Mouse (Mus musculus) heart, postnatal 36 days (tissue): ENCODE data around the gene Fam114a2. TPM values are rescaled to one million over a fixed set of nuclear protein-coding genes. Genes with fewer than 3 reads are reported as not detected.

Experiments
- DNase-seq, 2 experiments: peaks; one replicate each; pipeline ENCODE4 v3.0.0; 2021 to 2022
- intact Hi-C: fragments of 180-260 bp; cut with DNase I; formaldehyde crosslinking; loops from one replicate; pipeline ENCODE4 v1.15.1; 2025
- total RNA-seq, 2 experiments: library from RNA; stranded (reverse); gene quantifications; 2 replicates each; pipeline ENCODE4 v1.2.3; 2021

Gene Fam114a2
- total RNA-seq, 2 experiments from 2014 or later = 44.6 to 45.6 TPM

DNA sequence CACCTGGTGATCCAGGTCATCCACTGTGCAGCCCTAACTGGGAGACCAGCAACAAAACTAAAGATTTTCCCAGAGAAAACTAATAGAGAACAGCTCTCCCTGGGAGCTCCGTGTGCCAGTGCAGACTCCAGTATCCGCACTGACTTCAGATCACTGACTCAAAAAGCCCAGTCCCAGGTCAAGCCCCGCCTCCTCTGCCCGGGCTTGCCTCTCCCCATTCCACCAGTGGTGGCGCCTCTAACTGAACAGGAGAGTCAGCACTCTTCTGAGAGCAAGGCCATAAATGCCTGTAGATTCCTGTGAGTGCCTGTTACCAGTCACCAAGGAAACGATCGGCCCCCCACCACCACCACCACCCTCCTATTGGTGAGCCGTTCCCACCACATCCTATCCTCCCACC lies 53.4 kb downstream of the Fam114a2 start:
- DNase-seq = no peak
- intact Hi-C loops = loop anchor here (10.0 kb wide), 1 partner anchor 450 kb away; the partner anchor contains the start of gene Gria1

DNA sequence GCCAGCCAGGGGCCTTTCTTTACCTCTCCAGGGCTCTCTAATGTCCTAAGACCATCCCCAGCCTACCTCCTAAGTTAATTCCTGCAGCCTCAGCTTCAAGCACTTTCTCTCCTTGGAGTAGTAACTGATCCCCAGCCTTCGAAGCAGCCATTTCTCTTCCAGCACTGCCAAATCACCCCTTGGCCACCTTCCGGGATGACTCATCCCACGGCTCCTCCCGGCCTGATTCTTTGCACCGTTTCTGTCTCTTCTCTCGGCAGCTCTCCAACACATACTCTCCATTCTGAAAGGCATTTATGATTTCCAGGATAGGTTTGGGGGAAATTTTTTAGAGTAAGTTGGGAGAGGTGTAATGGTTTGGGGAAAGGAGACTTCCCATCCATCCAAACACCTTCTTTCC lies 58.7 kb downstream of the Fam114a2 start:
- DNase-seq = peak in 1 of 2 experiments; percentile 17
- intact Hi-C loops = loop anchor here (10.0 kb wide), 1 partner anchor 445 kb away; the partner anchor contains the start of gene Gria1

DNA sequence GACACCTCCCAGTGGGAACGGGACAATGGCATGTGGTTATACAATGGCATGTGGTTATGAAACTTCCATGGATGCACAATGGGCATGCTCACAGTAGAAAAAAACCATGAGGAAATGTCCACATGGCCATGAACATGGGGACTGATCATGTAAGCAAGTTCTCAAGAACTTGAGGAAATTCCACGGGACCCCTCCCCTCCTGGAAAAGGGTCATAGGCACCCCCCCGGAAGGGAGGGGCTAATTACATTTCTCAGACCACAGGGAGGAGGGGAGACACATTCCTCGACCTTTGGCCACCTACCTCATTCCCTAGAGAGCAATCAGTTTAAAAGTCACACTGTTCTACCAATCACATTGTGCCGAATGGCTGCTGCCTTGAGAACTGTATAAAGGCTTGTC lies 64.0 kb downstream of the Fam114a2 start:
- DNase-seq = no peak
- intact Hi-C loops = no loop called here

DNA sequence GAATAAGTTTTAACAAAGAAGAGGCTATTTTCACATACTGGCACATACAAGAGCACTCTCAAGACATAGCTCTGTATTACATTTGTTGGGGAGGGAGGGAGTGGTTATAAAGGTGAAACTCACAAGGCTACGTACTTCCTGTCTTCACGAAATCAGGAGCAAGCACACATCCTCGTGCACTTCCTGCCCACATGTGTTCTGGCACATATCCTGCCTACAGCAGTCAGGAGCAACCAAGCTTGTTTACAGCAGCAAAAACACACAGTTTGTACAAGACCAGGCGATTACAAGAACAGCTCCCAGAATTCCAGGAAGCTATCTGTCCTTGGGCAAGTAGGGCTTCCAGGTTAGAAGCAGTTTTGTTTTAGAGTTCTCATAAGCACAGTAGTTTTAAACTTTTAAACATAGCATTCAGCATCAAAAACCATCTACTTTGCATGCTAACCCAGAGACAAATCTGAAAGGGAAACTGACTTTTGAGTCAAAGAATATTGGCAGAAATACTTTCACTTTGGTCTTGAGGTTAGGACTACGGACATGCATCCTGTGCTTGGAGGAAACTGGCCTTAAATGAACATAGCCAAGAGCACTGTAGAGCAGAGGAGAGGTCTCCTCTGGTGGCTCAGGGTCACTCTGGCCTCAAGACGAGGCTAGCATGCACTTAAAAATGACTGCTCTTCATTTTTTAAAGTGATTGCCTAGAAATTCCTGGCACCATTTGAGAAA lies 73.0 kb downstream of the Fam114a2 start:
- no peak for DNase-seq
- intact Hi-C loops = no loop called here

DNA sequence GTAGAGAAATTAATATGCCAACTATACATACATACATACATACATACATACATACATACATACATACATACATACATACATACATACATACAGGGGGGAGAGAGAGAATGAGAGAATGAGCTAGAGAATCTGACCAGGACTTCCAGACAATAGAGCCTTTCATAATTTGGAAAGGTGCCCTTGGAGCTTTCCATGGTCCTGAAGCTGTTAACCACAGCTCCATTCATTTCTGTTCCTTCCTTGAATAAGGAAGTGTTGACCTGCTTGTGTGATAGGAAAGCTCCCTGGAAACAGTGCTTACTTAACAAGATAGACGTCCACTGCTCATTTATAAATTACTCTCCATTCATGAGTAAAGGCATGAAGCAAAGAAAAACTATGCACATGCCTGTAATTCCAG lies 84.3 kb downstream of the Fam114a2 start:
- DNase-seq = peak; percentile 17 to 18
- intact Hi-C loops = no loop called here

Other genes with a start within 250 kb of the Fam114a2 start
- gene Mfap3, start within 50 bp of the Fam114a2 start, total RNA-seq = 10 to 100 TPM; 13.3 to 16.2 TPM
- gene Galnt10, start 126.8 kb upstream of the Fam114a2 start, total RNA-seq = 1 to 10 TPM; 6.7 to 9.2 TPM